Mouse (Mus musculus) gastrocnemius, adult 8-10 months (tissue): ENCODE data around the gene A430005L14Rik. TPM values are rescaled to one million over a fixed set of nuclear protein-coding genes. Genes with fewer than 3 reads are reported as not detected.
"Not testable (repeated sequence)": the region's sequence is repeated elsewhere in the genome, so short reads cannot be mapped to it uniquely, and the experiment has no call there.

Experiments used
- DNase-seq, 2 experiments: peaks; one replicate each; pipeline ENCODE4 v3.0.0; 2022; ENCODE audit warnings: low spot score in 2 of 2
- total RNA-seq, 4 experiments: library from RNA; stranded (reverse); gene quantifications; 2 replicates each; pipeline ENCODE4 v1.2.4; 2022

The A430005L14Rik gene
- 10 to 100 TPM; 17.1 to 20.3 (median 18.1) TPM for total RNA-seq

GRCm38 (mm10) chr4:153956569-153957405, at the start of gene A430005L14Rik:
A430005L14Rik (plus strand) TSS chr4:153957237.
- peak; percentile 94 to 96 for DNase-seq

- no peak for DNase-seq
Measured at GRCm38 (mm10) chr4:153907573-153907972, 49.5 kb upstream of the A430005L14Rik start.

GRCm38 (mm10) chr4:153913635-153914034, 43.4 kb upstream of the A430005L14Rik start:
- DNase-seq = no peak

- DNase-seq = no peak
Measured at GRCm38 (mm10) chr4:153917773-153918500, 39.1 kb upstream of the A430005L14Rik start.

- DNase-seq = no peak
Measured at GRCm38 (mm10) chr4:153920517-153921233, 36.4 kb upstream of the A430005L14Rik start.

- DNase-seq = not testable (repeated sequence)
Measured at GRCm38 (mm10) chr4:153922090-153922489, 34.9 kb upstream of the A430005L14Rik start.

- DNase-seq = no peak
Measured at GRCm38 (mm10) chr4:153928772-153929299, 28.2 kb upstream of the A430005L14Rik start.

- DNase-seq = no peak
Measured at GRCm38 (mm10) chr4:153929425-153929824, 27.6 kb upstream of the A430005L14Rik start.

- DNase-seq = no peak
Measured at GRCm38 (mm10) chr4:153929921-153930320, 27.1 kb upstream of the A430005L14Rik start.

- DNase-seq = no peak
Measured at GRCm38 (mm10) chr4:153943243-153943642, 13.8 kb upstream of the A430005L14Rik start.

GRCm38 (mm10) chr4:153944261-153944660, 12.8 kb upstream of the A430005L14Rik start:
- DNase-seq = no peak

GRCm38 (mm10) chr4:153945741-153946140, 11.3 kb upstream of the A430005L14Rik start:
- no peak for DNase-seq

- DNase-seq = no peak
Measured at GRCm38 (mm10) chr4:153950372-153950771, 6.7 kb upstream of the A430005L14Rik start.

GRCm38 (mm10) chr4:153951150-153951549, 5.9 kb upstream of the A430005L14Rik start:
- no peak for DNase-seq

GRCm38 (mm10) chr4:153951692-153952091, 5.3 kb upstream of the A430005L14Rik start:
- no peak for DNase-seq

- DNase-seq = no peak
Measured at GRCm38 (mm10) chr4:153955651-153956050, 1.4 kb upstream of the A430005L14Rik start.

GRCm38 (mm10) chr4:153957444-153958250, 610 bp downstream of the A430005L14Rik start:
- DNase-seq = no peak

GRCm38 (mm10) chr4:153962631-153963030, 5.6 kb downstream of the A430005L14Rik start:
- DNase-seq = no peak

GRCm38 (mm10) chr4:153966651-153967050, 9.6 kb downstream of the A430005L14Rik start:
- no peak for DNase-seq

GRCm38 (mm10) chr4:153967556-153967955, 10.5 kb downstream of the A430005L14Rik start:
- no peak for DNase-seq

- DNase-seq = no peak
Measured at GRCm38 (mm10) chr4:153968063-153968462, 11.0 kb downstream of the A430005L14Rik start.
